Mouse (Mus musculus) liver, postnatal 0 days (tissue): ENCODE measurements at regions not wholly inside any gene's neighbourhood (a gene's known extent, or its start where the extent isn't known, plus 50 kb on each side); places are given as distances from the start of the nearest gene placed in this dataset.

Source experiments
- CTCF ChIP-seq: sonication (generic); IDR thresholded peaks from 2 replicates; pipeline ENCODE4 v1.5.1; 2016; ENCODE audit warnings: antibody characterized with exemption, low read depth
- EP300 ChIP-seq: IDR thresholded peaks from 2 replicates; pipeline ENCODE4 v1.6.1; 2016; ENCODE audit warnings: antibody characterized with exemption, low read depth, mild to moderate bottlenecking

- TF ChIP-seq CTCF (no peak), EP300 (no peak)
These were observed 89.7 kb downstream of the Irs2 start for GRCm38 (mm10) chr8:10918403-10919035.
